Mouse (Mus musculus) CD4-positive helper T cell, adult 2 months (primary cell): ENCODE measurements around the gene Poln.
A peak's percentile ranks its signal among the peaks of the same experiment; 100 is the strongest.

Source experiments
- DNase-seq: peaks from one replicate; pipeline ENCODE4 v3.0.0-alpha.2; 2012; ENCODE audit warnings: low read depth, missing footprints, low spot score

Poln gene

DNA sequence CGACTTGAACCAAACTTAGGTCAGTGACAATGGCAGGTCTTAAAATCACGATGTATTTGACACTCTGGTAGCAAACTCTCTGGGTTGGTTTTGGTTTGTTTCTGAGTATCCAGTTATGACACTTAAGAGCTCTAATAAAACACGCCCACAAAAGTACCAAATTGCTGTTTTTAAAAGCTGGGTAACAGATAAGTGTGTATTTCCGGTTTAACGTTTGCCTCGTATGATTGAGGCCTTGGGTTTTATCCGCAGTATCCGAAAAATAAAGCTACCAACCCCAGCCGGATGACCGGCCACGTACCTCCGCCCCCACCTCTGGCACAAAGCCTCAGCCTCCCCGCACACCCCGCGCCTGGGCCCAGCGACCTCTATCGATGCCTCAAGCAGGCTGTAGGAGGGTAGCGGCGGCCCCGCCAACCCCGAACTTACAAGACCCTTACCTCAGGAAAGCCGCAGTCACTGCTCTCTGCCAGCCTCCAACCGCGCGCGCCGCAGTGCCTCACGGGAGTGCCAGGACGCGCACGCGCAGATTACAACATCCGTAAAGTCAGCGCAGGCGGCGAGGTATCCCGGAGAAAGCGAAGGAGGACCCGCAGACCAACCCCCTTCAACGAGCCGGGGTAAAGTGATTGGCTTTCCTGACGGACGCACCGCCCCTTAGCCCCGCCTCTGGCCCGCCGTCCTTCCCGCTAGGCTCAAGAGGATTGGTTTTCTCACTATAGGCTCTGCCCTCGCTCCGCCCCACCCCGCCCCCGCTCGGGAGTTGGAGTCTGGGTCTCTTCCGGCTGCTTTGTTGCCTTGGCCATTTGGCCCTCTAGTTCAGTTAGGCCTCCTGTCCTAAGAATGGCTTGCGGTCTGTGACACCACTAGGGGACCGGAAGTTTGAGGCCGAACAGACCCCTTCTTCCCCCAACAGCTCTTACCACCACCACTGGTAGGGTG is at the start of gene Poln, which contains the start of gene Haus3:
Poln (minus strand) TSS at position 499 of the 942 bp plus-strand sequence.
Haus3 (minus strand) TSS at position 578 of the 942 bp plus-strand sequence.
- DNase-seq, result peak; percentile 99

- no peak for DNase-seq
Measured at GRCm38 (mm10) chr5:34218672-34219071, 49.4 kb upstream of the Poln start.

DNA sequence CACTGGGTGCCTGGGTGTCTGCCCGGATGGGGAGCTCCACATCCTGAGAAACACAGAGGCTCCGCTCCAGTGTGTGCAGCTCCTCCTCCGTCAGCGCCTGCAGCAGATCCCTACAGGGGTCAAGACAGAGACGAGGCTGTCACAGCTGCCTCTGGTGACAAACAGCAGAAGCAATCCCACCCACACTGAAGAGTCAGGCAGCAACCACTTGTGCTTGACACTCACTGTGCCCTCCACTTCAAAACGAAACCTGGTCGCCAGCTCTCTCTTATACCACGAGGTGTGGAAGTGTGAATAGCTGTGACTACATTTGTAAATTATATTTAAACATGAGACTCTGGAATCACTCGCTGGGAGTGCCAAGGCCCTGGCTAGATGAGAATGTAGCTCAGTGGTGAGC is 48.5 kb upstream of the Poln start:
- no peak for DNase-seq

DNA sequence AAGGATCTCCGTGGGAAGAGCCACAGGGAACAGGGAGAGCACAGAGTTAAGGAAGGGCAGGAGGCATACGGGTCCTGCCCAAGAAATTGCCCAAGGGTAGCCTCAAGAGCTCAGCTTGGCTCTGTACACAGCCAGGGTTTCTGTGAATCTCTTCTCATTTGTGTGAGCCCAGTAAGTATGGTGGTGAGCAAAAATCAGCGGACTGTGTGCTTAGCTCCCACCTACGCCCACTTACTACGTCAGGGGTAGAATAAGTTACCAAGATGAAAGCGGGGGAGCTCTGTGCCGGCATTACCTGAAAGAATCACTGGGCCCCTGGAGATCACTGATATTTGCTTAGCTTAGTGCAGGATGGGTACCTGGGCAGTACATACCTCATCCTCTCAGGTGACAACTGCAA is 46.8 kb upstream of the Poln start:
- DNase-seq, result no peak

GRCm38 (mm10) chr5:34213659-34214058 is 44.4 kb upstream of the Poln start:
- DNase-seq, result no peak

GRCm38 (mm10) chr5:34210279-34210678 is 41.0 kb upstream of the Poln start:
- peak; percentile 83 for DNase-seq

GRCm38 (mm10) chr5:34207503-34207902 is 38.3 kb upstream of the Poln start:
- DNase-seq, result peak; percentile 49

DNA sequence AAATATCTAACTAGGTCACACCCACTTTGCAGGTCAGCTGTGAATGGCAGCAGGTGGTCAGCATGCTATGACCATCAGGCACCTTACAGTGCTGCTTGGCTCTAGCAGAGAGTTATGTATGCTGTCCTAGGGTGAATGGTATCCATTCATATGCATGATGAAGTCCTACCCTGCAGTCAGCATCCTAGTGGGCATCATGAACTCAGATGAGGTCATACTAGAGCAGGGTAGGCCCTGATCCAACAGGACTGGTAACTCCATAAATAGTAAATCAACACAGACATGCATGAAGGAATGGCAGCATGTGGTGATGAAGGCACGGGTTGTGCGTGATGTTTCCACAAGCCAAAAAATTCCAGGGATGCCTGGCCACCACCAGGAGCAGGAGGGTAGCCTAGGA is 36.5 kb upstream of the Poln start:
- no peak for DNase-seq

GRCm38 (mm10) chr5:34204911-34205310 is 35.7 kb upstream of the Poln start:
- no peak for DNase-seq

DNA sequence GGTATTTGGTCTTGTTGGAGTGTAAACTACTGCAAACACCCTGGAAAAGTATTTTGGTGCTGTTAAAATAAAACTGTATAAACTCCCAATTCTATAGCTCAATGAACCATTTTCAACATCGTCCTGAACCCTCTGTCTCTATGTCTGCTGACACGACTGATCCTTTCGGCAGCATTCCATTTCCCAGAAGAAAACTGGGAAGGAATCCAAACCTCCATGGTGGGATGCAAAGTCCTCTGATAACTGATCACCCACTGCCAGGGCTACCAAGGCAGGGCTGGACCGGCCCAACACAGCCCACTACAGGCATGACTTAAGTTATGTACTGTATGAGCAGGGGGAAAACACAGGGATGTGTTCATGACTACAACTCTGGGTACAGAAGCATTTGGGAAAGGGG is 32.8 kb upstream of the Poln start:
- DNase-seq, result no peak

GRCm38 (mm10) chr5:34201396-34201795 is 32.1 kb upstream of the Poln start:
- peak; percentile 38 for DNase-seq

DNA sequence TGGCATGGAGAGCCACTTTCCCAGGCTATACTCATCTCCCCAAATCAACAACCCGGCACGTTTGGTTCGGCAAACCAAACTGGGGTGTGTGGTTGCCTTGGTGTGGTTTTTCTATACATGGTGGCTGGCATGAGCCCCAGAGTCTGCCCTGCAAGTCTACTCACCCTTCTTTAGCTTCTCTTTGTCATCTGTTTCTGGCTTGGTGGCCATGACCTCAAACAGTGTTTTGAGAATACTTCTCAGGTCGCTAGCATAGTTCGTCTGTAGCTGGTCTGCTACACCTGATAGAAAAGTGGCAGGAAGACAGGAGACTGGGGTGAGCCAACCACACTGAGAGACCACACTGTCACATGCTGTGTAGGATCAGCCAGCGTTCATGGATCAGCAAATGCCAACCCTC is 29.4 kb upstream of the Poln start:
- peak; percentile 70 for DNase-seq

GRCm38 (mm10) chr5:34197243-34197642 is 28.0 kb upstream of the Poln start:
- DNase-seq, result peak; percentile 24

DNA sequence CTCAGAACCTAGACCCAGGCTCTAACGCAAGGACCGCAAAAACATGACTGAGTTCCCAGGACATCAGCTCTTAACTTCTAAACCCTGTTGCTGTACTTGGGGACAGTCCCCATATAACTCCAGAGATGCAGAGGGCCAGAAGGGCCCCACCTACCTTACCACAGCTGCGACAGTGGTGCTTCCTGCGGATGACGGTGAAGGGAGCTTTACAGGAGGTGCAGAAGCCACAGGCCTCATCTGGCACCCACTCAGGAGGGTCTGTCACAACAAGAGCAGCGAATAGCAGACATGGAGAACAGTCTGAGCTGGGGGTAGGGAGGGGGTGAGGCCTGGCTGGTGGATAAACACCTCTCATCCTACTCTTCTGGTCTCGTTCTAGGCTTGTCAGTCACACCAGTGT is 27.2 kb upstream of the Poln start:
- DNase-seq, result peak; percentile 95

- DNase-seq, result no peak
Measured at GRCm38 (mm10) chr5:34195786-34196185, 26.5 kb upstream of the Poln start.

DNA sequence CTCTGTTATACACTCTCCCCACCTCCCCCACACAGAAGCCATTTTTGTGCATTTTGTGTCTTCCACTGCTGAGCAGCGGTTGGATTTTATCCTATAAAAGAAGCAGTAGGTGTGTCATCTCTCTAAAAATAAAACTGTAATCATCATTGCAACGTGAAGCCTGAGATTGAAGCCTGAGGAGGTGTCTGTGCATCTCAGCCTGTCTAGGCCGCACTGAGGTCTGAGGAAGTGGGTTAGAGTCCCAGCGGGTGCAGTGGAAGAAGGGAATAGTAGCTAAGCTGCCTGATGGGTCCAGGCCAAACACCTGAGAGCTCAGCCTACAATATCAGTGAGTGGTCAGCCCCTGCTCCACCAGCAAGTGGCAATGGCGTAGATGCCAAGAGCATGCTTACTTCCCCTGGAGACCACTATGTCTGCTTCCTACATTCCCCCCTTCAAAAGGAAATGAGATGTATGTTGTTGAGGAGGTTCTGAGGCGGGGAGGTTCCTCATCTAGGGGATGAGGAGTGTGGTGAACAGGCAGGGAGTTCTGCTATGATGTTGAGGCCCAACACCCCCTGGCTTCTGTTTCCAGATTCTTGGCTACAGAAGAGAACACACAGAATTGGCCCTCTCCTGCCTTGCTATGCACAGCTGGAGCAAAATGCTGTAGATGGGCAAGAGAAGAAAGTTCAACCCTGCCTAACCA is 25.9 kb upstream of the Poln start:
- DNase-seq, result peak; percentile 23

- DNase-seq, result no peak
Measured at GRCm38 (mm10) chr5:34194426-34194825, 25.2 kb upstream of the Poln start.

DNA sequence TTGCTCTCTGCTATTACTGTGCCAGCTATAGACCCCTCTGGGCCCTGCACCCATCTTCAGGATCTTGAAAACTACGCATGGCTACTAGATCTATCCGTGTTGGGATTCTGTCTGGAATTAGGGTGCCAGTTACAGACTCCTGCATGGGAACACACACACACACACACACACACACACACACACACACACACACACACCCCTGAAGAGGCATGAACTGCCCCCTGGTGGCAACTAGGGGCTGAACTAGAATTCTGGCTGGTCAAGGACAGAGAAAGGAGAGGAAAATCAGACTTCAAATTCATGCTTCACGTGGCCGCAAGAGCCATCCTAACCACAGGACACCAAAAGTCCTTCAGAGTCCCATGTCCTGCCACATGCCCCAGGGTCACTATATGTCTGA is 22.6 kb upstream of the Poln start:
- peak; percentile 33 for DNase-seq

- no peak for DNase-seq
Measured at GRCm38 (mm10) chr5:34191021-34191420, 21.8 kb upstream of the Poln start.

DNA sequence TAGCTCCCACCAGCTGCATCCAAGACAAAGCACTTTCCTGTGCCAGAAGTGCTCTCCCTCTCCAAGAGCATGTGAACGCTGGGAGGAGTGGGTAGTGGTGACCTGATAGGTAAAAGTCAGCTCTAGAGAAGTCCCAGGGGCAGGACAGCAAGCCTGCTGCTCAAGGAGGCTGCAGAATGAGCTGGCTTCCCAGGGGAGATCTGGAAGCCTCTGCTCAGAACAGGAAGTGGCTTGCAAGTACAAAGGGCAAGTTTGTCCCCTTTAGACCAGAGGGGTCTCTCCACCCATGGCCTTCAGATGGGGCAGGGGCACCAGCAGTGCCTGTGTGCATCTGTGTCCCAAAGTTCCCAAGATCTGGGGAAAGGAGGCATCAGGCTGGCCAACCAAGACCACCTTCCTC is 20.3 kb upstream of the Poln start:
- no peak for DNase-seq

- DNase-seq, result no peak
Measured at GRCm38 (mm10) chr5:34188856-34189255, 19.6 kb upstream of the Poln start.

DNA sequence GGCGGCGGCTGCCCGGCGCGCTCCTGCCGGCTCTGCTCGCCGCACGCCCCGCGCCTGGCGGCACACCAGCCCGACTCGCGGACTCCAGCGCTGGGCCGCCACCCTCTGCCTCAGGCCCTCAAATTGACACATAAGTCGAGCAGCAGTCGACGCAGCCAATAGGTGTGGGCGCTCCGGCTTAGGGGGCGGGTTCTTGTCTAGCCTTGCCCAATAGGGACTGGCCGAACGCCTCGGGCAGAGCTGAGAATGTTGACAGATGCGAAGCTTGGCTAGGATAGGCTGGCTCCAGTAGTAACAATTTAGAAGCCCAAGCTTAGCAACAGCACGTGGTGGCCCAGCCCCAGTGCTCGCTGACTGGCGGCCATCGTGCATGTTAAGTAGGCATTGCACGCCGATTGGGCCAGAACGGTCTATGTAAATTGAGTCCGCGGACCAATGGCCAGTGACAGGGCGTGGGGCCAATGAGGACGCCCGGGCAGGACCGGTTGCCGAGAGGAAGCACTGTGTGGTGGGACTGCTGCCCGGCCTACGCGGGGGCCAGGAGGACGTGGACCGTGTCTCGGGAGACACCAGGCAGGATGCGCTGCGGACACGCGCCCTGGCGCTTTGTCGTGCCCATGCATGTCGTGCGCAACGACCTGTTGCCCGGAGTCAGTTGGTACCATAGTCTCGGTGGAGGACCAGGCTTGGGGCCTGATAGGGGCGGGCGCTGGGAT is 18.5 kb upstream of the Poln start, which contains the start of gene Mxd4:
Mxd4 (minus strand) TSS at position 120 of the 716 bp plus-strand sequence.
- peak; percentile 99 for DNase-seq
